Mouse (Mus musculus) heart, adult 9 months (tissue): ENCODE results near the gene Cdkn3.
"Not testable (repeated sequence)": the region's sequence is repeated elsewhere in the genome, so short reads cannot be mapped to it uniquely, and the experiment has no call there.

Experiments used
- DNase-seq, 2 experiments: peaks; one replicate each; pipeline ENCODE4 v3.0.0; 2022; ENCODE audit warnings: low spot score in 2 of 2

Cdkn3 gene

DNA sequence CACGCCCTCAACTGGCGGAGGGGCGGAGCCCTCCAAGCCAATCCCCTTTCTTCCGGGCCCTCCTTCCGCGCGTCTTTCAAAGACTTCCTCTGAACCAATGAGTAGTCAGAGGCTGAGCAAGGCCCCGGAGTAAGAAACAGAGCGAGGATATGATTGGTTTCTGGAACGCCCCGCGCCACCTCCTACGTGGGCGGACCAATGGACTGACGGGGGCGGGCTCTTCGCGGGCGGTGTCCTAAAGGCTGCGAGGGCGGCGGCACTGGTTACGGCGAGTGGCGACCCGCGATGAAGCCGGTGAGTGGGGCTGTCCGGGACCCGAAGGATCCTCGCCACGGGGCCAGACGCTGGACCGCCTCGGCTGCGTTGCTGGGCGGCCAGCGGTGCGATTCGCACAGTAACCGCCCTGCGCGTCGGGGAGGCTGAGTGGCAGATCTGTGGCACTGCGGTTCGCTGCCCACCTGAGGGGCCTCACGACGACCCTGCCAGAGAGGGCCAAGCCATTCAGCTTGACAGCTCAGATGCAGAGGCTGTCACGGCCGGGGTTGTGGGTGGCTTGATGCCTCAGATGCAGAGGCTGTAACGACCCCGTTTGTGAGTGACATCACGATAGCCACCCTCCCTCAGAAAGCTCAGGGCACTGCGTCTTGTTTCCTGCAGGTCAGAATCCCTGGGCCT is at the start of gene Cdkn3:
Cdkn3 (plus strand) TSS at position 187 of the 675 bp plus-strand sequence.
- DNase-seq, result peak; percentile 95 to 96

GRCm38 (mm10) chr14:46718483-46718922 is 41.8 kb upstream of the Cdkn3 start:
- no peak for DNase-seq

DNA sequence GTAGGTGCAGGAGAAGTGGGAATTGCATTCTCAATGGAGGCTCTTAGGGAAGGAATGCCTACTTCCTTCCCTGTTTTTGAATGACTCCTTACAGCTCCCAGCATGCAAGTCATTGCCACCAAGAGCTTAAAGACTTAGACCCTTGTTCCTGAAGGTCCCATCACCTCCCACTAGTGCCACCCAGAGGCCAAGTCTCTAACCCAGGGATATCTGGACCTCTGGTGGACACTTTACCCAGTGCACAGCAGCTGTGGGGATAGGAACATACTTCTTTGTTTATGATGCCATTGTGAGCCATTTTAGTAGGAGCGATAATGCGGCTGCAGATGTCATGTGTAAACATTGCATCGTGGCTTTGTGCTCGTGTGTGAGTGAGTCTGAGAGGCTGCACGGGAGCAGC is 38.3 kb upstream of the Cdkn3 start:
- DNase-seq, result peak in 1 of 2 experiments; percentile 21

DNA sequence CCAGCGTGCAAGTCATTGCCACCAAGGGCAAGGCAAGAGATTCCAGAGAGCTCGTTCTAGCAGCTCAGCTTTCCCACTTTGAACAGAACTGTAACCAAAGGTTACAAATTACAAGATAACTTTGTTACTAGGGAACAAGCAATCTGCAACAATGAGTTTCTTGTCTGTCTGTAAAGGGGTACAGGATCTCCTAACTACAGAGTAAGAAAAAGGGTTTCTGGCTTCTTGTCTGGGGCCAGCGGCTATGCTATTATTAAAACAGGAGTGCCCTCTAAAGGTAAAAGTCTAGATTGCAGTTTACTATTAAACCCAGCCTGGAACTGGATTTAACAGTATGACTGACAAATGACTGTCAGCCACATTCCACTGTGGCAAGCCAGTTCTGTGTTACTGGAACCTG is 36.5 kb upstream of the Cdkn3 start:
- no peak for DNase-seq

DNA sequence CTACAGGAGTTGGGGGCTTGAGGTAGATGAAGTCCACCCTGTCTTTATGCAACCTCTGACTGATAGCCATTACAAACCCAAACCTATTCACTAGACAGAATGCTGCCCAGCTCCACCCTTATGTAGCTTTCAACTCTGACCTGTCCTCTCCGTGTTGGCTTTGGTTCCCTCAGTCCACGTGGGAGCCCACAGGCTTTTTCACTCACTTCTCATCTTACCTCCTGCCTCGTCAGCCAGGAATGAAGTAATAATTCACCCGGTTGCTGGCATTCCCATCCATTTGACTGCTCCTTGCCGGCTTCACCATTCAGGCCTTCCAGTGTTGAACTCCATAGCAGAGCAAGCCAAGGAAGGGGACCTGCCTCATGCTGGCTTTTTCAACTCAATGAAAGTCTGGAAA is 35.4 kb upstream of the Cdkn3 start:
- DNase-seq, result no peak

- DNase-seq, result no peak
These were observed 34.6 kb upstream of the Cdkn3 start for GRCm38 (mm10) chr14:46725743-46726142.

DNA sequence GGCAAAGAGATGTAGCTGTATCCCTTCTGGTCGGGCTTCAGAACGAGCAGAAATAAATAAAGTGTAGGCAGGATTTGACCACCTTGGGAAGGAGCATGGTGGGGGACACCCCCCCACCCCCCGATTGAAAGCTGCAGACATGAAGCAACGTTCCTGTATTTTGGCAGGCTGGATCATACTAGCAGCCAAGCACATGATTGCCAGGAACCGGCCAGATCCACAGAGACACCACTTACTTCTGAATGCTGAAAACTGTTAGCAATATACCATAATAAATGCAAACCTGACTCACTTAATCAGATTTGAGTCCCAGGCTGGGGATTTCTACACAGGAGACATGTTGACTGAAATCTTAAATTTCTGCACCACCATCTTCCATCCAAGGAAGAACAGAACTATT is 26.1 kb upstream of the Cdkn3 start:
- peak in 1 of 2 experiments; percentile 23 for DNase-seq

DNA sequence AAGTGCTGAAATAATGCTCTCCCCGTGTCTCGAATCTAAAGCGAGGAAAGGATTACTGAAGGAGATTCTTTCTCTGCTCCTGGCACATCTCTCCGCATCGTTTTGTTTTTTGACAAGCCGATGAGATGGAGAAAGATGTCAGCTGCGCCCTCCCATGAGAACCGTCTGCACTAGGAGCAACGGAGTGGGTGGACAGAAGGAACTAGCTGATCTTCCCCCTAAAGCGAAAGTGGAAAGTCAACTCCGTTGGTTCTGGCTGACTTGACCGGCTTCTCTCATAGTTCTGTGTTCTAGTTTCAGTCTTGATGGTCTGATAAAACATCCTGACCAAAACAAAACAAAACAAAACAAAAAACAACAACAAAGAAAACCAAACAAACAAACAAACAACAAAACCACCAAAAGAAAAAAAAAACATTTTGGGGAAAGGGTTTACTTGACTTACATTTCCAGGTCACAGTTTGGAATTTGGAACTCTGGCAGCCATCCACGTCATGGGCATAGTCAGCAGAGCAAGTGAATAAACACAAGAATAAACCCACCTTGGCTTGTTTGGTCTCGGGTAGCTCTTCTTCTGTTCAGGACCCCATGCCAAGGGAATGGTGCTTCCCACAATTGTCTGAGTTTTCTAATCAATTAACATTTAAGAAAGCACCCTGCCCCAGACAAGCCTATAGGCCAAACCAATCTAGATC is 25.4 kb upstream of the Cdkn3 start:
- peak; percentile 33 to 41 for DNase-seq

GRCm38 (mm10) chr14:46736366-46736765 is 24.0 kb upstream of the Cdkn3 start:
- DNase-seq, result no peak

DNA sequence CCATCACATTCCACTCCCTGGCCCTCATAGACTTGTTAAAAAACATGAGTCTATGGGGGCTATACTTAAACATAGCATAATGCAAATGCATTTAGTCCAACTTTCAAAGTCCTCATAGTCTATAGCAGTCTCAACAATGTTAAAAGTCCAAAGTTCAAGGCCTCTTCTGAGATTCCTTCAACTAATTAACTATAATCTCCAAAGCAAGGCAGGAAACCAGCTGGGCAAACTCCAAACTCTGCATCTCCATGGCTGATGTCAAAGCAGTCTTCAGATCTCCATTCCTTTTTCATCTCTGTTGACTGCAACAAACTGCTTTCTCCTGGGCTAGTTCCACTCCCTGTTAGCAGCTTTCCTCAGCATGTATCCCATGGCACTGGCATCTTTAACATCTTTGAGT is 23.0 kb upstream of the Cdkn3 start:
- not testable (repeated sequence) for DNase-seq

GRCm38 (mm10) chr14:46742674-46743073 is 17.7 kb upstream of the Cdkn3 start:
- peak in 1 of 2 experiments; percentile 17 for DNase-seq

DNA sequence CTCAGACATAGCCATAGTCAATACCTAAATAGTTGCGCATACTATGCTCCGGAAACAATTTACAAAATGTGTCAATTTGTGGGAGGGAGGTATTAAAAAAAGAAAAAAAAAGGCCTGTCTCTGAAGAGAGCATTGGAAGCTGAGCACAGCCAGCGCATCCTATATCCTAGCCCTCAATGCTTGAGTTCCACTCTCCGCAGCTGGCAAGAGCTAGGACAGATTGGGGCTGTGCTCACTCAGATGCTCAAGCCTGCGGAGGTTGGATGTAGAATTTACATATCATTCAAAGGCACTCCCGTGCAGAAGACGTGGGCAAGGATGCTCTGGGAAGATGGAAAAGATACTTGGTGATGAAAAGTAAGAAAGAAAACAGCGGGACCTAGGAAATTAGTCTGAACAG is 14.9 kb upstream of the Cdkn3 start:
- DNase-seq, result no peak

GRCm38 (mm10) chr14:46754371-46754770 is 6.0 kb upstream of the Cdkn3 start:
- DNase-seq, result not testable (repeated sequence)

DNA sequence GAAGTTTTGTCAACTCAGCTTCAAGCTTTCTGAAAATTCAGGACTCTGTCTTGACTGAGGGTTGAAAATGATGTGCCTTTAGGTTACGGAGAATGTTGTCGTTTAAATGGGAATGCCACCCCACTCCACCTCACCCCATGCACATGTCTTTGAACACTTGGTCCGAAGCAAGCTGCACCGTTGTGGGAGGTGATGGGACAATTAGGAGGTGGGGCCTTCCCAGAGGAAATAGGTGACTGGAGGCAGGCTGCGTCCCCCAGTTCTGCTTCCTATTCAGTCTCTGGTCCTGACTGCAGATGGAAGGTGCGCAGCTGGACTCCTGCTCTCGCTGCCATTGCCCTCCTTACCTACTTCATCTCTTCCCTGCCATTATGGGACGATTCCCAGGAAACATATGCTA is 4.5 kb upstream of the Cdkn3 start:
- DNase-seq, result no peak

DNA sequence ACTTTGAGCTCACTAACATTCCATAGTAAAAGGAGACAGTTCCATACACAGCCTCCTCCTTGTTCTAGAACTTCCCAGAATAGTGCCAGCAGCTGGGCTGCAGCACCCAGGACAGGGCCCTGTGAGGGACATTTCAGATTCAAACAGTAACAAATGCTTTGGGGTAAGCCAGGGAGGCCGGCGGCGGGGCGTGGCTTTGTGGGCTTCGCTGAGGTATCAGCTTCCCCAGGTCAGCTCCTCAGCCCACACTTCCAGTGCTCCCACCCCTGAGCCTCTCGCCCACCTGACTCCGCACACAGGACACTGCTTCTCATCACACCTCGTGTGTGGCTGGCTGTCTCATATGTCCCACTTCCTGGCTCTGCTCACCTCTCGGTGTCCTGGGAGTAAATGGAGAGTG is 2.6 kb upstream of the Cdkn3 start:
- DNase-seq, result no peak

- DNase-seq, result no peak
These were observed 379 bp upstream of the Cdkn3 start for GRCm38 (mm10) chr14:46759970-46760354.

DNA sequence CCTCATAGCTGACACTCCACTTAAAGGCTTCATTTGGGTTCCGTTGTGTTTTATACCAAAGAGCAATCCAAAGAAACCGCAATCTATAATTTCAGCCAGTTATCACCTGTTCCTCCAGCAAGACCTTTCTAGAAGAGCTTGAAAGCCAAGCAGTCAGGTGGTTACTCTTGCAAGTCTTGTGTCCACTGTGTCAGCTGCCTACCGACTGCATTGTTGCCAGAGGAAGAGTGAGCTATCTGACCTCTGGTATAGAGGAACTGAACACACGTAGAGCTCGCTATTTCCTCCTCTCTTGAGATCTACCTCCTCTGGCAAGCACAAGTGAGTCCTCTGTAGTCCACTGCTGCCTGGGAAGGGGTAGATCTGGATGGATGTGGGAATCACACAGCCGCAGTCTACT is 845 bp downstream of the Cdkn3 start:
- no peak for DNase-seq

DNA sequence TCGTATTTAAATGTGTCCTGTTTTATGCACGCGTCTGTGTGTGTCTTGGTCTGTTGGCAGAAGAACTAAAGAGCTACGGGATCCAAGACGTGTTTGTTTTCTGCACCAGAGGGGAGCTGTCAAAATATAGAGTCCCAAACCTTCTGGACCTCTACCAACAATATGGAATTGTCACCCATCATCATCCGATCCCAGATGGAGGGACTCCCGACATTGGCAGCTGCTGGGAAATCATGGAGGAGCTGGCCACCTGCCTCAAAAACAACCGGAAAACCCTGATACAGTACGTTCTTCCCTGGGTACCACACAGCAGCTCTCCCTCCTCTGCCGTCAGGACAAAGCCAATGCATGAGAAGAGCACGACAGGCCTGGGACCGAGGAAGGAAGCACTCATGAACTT is 6.8 kb downstream of the Cdkn3 start:
- no peak for DNase-seq

- DNase-seq, result no peak
These were observed 9.7 kb downstream of the Cdkn3 start for GRCm38 (mm10) chr14:46770036-46770435.

GRCm38 (mm10) chr14:46778756-46779155 is 18.4 kb downstream of the Cdkn3 start:
- no peak for DNase-seq

DNA sequence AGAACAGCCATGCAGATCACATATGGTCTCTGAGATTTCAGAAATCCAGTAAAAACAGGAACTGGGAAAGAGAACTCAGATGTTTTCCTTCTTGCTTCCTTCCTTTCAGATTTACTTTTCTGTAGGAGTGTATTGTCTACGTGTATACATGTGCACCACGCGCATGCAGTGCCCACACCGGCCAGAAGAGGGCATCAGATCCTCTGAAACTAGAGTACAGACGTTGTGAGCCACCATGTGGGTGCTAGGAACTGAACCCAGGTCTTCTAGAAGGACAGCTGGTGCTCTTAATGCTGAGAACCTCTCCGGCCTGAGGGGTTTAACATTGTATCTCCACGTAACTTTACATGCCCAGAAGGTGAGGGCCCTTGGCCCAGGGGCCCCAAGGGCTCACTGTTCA is 18.9 kb downstream of the Cdkn3 start:
- DNase-seq, result no peak

DNA sequence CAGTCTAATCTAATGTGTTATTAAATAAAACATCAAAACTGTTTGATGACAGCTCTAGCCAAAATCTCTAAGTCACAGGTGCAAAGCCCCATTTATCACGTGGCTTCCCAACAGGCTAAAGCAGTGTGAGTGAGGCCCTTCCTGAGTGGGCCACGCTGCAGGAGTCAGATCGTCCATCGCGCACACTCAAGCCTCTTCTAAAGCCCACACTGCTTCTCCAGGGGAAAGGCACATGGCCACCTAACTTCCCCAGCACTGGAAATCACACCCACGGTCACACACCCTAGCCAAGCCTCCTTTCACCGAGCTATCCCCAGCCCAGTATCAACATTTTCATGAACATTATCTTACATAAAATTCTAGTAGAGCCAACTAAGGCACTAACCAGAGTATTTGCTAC is 20.7 kb downstream of the Cdkn3 start:
- no peak for DNase-seq

DNA sequence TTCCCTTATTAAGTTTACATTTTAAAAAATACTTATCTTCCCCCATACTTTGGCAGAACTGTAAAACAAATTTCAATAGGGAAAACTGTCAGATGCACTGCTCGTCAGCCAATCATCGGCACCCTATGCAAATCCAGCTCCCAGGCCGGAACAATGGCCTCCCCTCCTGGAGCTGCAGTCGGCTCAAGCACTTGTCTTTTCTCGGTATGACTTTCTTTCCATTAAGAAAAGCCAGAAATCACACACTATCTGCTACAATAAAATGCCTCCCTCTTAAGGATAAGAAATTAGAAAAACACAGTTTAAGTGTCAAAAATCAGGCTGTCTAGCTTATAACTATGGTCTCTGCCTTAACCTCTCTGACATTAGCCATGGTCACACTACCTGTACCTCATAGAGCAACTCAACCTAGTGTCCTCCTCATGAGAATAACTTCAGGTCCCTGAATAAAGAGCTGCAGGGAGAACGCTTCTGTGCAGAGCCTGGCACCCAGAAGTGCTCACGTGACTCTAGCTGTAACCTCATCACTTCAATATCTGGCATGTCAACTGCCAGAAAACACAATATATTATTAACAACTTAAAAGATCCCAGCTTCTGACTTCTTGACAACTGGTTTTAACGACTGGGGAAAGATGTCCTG is 22.0 kb downstream of the Cdkn3 start:
- DNase-seq, result no peak
